Mouse (Mus musculus) lung, embryonic 16.5 days (tissue): ENCODE measurements around the gene Cherp. TPM values are rescaled to one million over a fixed set of nuclear protein-coding genes. Genes with fewer than 3 reads are reported as not detected.

Experiments used
- ATAC-seq: fragments of 200-750 bp; cut with Nextera tagmentation; 2 replicates; pipeline ENCODE4 v1.8.0; 2017; ENCODE audit warnings: low read depth, mild to moderate bottlenecking, moderate library complexity
- H3K27ac ChIP-seq: fragments of 300-500 bp; sonication (generic); 2 replicates; pipeline ENCODE4 v1.5.1; 2014; ENCODE audit warnings: mild to moderate bottlenecking, control low read depth, low read length
- H3K27me3 ChIP-seq: fragments of 300-500 bp; sonication (generic); 2 replicates; pipeline ENCODE4 v1.6.1; 2014; ENCODE audit warnings: low read depth, low read length, mixed read lengths; ENCODE audit not compliant: control insufficient read depth, insufficient read depth
- H3K36me3 ChIP-seq: fragments of 300-500 bp; sonication (generic); 2 replicates; pipeline ENCODE4 v1.6.1; 2014; ENCODE audit warnings: low read length; ENCODE audit not compliant: control insufficient read depth, insufficient read depth
- H3K4me1 ChIP-seq: fragments of 300-500 bp; sonication (generic); replicated peaks from 2 replicates; pipeline ENCODE4 v1.6.1; 2014; ENCODE audit warnings: low read length, mixed read lengths; ENCODE audit not compliant: control insufficient read depth, insufficient read depth
- H3K4me2 ChIP-seq: fragments of 300-500 bp; sonication (generic); 2 replicates; pipeline ENCODE4 v1.6.1; 2014; ENCODE audit warnings: low read depth, low read length, control low read depth
- H3K4me3 ChIP-seq: fragments of 300-500 bp; sonication (generic); 2 replicates; pipeline ENCODE4 v1.5.1; 2014; ENCODE audit warnings: mild to moderate bottlenecking, low read length, control low read depth
- H3K9ac ChIP-seq: fragments of 300-500 bp; sonication (generic); 2 replicates; pipeline ENCODE4 v1.6.1; 2014; ENCODE audit warnings: low read length, control low read depth
- H3K9me3 ChIP-seq: fragments of 300-500 bp; sonication (generic); 2 replicates; pipeline ENCODE4 v1.6.1; 2016; ENCODE audit warnings: low read length; ENCODE audit not compliant: control insufficient read depth
- WGBS: fragments of 180-500 bp; shearing (Covaris S2); extraction: QIAGEN DNeasy Blood & Tissue Kit; methylation state at CpG from one replicate; pipeline ENCODE4 v1.1.7; 2014; 5-methylcytosine and 5-hydroxymethylcytosine counted together
- polyA plus RNA-seq: library from polyadenylated mRNA; unstranded; fragments of >200 nt; fragmentation: Nextera tagmentation; extraction: Ambion mirVana; gene quantifications from 2 replicates; pipeline ENCODE4 v1.2.1, GENCODE M21; 2015

Gene Cherp
- polyA plus RNA-seq, 1 experiment from 2014 or later = 68.3 TPM

DNA sequence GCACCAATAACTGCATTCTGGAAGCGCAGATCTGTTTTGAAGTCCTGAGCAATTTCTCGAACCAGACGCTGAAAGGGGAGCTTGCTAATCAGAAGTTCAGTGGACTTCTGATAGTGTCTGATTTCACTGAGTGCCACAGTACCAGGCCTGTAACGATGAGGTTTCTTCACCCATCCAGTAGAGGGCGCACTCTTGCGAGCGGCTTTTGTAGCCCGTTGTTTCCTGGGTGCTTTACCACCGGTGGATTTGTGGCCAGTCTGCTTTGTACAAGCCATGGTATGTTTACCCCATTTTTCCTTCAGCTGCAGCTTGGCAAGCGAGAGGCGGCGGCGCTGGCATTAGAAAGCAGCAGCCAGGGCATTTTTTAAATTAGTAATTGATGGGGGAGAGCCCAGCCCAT is 45.4 kb downstream of the Cherp start:
- Histone ChIP-seq H3K36me3 (no peaks in the 10 kb centered on the region), H3K4me2 (no peak overlapping the region), H3K4me3 (no peak overlapping the region), H3K27ac (no peak overlapping the region), H3K9ac (no peak overlapping the region), H3K4me1 (no peaks in the 10 kb centered on the region), H3K9me3 (no peaks in the 10 kb centered on the region), H3K27me3 (no peaks in the 10 kb centered on the region)
- WGBS = 47% methylated on average over 13 of the region's 13 CpGs
- no peak for ATAC-seq

DNA sequence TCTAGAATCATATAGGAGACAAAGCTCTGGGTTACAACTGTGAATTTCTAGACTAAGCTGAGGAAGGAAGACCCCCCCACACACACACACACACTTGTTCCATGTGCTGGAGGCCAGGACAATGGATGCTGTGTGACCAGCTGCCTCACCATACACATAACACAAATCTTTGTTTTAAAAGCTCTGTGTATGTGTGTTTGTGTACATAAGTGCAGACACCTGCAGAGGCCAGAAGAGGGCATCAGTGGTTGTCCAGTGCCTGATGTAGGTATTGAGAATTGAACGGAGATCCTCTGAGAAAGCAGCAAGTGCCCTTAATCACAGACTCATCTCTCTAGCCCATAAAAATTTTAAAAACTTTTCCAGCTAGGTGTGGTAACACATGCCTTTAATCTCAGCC is 52.1 kb downstream of the Cherp start:
- Histone ChIP-seq H3K27me3 (no peaks in the 10 kb centered on the region), H3K4me2 (no peak overlapping the region), H3K4me3 (no peak overlapping the region), H3K27ac (no peak overlapping the region), H3K36me3 (no peaks in the 10 kb centered on the region), H3K9me3 (no peaks in the 10 kb centered on the region), H3K9ac (no peak overlapping the region), H3K4me1 (peaks cover 19% of the 10 kb centered on the region)
- ATAC-seq = no peak
- 49% methylated on average over 1 of the region's 1 CpGs for WGBS

DNA sequence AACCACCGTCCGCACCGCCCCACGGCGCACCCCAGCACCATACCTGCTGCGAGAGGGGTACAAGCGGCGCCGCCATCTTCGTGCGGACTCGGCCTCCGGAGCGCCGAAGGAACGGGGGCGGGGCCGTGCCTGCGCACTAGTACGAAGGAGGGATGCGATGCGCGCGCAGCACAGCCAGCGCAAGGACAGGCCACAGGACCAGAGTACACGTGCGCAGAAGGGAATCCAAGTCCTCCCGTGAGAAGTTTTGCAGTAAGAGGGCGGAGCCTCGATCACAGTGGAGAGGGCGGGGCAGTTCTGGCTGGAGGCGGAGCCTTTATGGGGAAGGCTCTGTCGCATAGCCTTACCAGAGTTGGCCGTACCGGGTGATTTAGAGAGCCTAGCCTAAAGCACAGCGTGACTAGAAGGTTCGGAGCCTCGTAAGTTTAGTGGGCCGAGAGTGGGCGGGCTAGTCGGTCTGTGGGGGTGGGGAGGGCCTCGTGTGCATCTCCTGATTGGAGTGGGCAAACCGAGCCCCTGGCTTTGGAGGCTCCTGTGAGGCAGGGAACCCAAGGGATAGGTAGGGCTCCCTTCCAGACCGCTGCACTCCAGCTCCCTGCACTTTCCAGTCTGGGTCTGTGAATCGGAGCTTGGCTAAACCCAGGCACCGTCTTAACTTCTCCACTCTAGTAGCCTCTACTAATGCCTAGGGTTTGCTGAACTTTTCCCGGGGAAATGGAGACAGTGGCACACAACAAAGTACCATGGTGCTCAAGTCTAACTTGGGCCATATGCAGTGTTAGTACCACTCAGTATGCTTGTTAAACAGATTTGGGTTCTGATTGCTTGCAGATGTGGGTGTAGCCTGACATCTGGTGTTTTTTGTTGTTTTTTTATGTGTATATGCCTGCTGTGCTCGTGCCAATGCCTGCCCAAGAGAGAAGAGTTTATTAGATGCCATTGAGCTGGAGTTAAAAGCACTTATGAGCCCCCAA is 53.4 kb downstream of the Cherp start, which contains the start of gene Eps15l1:
TSS of gene Eps15l1 (minus strand) at position 99 of the 974 bp plus-strand sequence.
- no peaks in the 10 kb centered on the region for H3K27me3 ChIP-seq
- peak within 1 kb of the TSS; percentile 80 for H3K4me3 ChIP-seq
- peak within 1 kb of the TSS; percentile 93 for H3K9ac ChIP-seq
- no peaks in the 10 kb centered on the region for H3K9me3 ChIP-seq
- peak within 1 kb of the TSS; percentile 87 for H3K4me2 ChIP-seq
- H3K36me3 ChIP-seq = no peaks in the 10 kb centered on the region
- peak within 1 kb of the TSS; percentile 79 for H3K27ac ChIP-seq
- H3K4me1 ChIP-seq = peaks cover 19% of the 10 kb centered on the region
- WGBS = under 1% methylated on average over 48 of the region's 48 CpGs
- ATAC-seq = peak; percentile 98

DNA sequence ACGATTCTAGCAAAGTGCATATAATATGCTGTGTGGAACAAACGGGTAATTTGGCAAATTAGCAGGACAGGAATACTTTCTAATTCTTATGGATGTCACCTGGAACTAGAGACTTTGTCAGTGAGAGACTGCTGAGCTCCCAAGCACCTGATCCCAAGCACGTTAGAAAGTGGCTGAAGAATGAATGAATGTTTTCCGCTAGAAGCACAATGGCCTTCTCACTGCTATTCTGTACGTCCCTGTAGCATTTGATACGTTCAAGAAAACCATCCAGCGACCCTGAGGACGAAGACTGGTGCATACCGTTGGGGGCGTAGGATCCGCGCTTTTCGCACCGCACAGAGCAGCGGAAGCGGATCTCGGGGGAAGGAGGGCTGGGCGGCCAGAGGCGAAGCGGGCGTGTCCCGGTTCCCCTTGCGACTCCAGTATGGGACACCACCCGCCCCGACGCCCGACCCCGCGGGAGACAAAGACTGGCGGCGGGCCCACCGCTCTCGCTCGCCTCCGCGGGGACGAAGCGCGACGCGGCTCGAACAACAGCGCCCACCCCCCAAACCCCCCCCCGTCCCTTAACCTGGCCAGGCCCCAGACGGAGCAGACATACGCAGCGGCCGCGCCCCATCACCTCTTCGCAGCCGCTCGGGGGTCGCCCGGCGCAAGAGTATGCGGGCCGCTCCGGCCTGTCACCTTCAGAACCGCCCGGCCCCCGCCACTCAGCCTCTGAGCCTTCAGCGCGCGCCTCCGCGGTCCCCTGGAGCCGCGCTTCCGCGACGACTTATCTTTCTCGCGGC is 54.3 kb downstream of the Cherp start:
- H3K27me3 ChIP-seq = no peaks in the 10 kb centered on the region
- no peaks in the 10 kb centered on the region for H3K36me3 ChIP-seq
- WGBS = 1% methylated on average over 63 of the region's 73 CpGs
- peak overlapping the region; percentile 79 for H3K27ac ChIP-seq
- peak overlapping the region; percentile 87 for H3K4me2 ChIP-seq
- peak overlapping the region; percentile 80 for H3K4me3 ChIP-seq
- peak; percentile 58 for ATAC-seq
- peak overlapping the region; percentile 93 for H3K9ac ChIP-seq
- H3K4me1 ChIP-seq = peaks cover 19% of the 10 kb centered on the region
- H3K9me3 ChIP-seq = no peaks in the 10 kb centered on the region

DNA sequence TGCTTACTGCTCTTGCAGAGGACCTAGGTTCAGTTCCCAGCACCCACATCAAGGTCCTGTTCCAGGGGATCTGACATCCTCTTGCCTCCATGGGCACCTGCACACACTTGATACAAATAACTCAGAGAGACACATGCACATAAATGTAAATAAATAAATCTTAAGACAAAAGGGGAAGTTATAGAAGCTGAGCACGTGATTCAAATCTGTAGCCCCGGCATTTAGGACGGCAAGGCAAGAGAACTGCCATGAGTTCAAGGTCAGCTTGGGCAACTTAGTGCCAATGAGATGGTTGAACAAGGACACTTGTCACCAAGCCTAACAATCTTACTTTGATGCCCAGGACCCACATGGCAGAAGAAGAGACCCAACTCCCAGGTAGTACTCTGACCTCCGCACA is 57.0 kb downstream of the Cherp start:
- H3K4me3 ChIP-seq = no peak overlapping the region
- H3K27ac ChIP-seq = no peak overlapping the region
- no peaks in the 10 kb centered on the region for H3K9me3 ChIP-seq
- no peaks in the 10 kb centered on the region for H3K36me3 ChIP-seq
- no peak for ATAC-seq
- no peaks in the 10 kb centered on the region for H3K27me3 ChIP-seq
- no peak overlapping the region for H3K9ac ChIP-seq
- no peak overlapping the region for H3K4me2 ChIP-seq
- WGBS = 88% methylated on average over 4 of the region's 4 CpGs
- H3K4me1 ChIP-seq = peaks cover 19% of the 10 kb centered on the region

DNA sequence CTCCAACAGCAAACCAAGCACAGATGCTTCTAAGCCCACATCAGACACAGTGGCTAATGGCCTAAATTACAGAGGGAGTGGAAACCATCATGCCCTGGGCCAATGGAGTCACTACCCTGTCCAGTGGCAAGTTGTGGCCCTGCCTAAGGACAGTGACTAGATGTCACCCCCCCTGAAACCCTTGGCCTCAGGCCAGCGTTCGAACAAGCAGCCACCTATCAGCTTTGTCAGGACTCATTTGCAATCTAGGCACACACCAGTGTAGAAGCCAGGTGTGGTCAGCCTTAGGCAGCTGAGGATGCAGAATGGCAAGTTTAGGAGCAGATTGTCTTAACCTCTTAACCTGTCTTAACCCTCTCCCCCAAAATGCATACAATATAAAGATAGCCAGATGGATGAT is 59.8 kb downstream of the Cherp start:
- Histone ChIP-seq H3K4me1 (peaks cover 12% of the 10 kb centered on the region), H3K9ac (no peak overlapping the region), H3K4me3 (no peak overlapping the region), H3K27me3 (no peaks in the 10 kb centered on the region), H3K27ac (no peak overlapping the region), H3K4me2 (no peak overlapping the region), H3K36me3 (no peaks in the 10 kb centered on the region), H3K9me3 (no peaks in the 10 kb centered on the region)
- 56% methylated on average over 2 of the region's 2 CpGs for WGBS
- ATAC-seq = no peak

DNA sequence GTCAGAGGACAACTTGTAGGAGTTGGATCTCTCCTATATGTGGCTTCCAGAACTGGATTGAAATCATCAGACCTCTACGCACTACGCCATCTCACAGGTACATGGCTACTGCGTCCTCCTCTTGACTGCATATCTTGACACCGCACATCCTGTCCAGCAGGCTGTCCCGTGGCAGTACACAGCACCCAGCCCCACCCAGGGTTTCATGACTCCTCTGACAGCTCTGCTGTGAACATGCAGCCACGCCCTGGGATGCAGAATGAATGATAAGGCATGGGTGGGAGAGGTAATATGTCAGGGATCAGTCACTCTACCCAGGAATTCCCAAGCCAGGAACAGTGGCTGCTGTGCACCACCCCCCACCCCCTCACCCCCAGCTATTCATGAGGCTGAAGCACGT is 61.2 kb downstream of the Cherp start:
- H3K4me2 ChIP-seq = no peak overlapping the region
- ATAC-seq = no peak
- H3K27me3 ChIP-seq = no peaks in the 10 kb centered on the region

More for the DNA sequence above, 61.2 kb downstream of the Cherp start:
- Histone ChIP-seq H3K9ac (no peak overlapping the region), H3K9me3 (no peaks in the 10 kb centered on the region), H3K4me3 (no peak overlapping the region), H3K4me1 (no peaks in the 10 kb centered on the region), H3K27ac (no peak overlapping the region), H3K36me3 (no peaks in the 10 kb centered on the region)
- 86% methylated on average over 7 of the region's 7 CpGs for WGBS
